Mouse (Mus musculus) Patski (cell line): ENCODE measurements around the gene Smarcd3. TPM values are rescaled to one million over a fixed set of nuclear protein-coding genes. Genes with fewer than 3 reads are reported as not detected.

Source experiments
- ATAC-seq: fragments of 100-300 bp; one replicate; pipeline ENCODE4 v1.8.0; 2021
- CTCF ChIA-PET: fragments of 350-600 bp; sonication (Branson Sonifier 250); formaldehyde crosslinking; loops from one replicate; lab custom pipeline; 2022; ENCODE audit warnings: inconsistent platforms; lab: Charles Lee
- POLR2A ChIA-PET: fragments of 350-600 bp; sonication (Branson Sonifier 250); formaldehyde crosslinking; loops from one replicate; lab custom pipeline; 2022; ENCODE audit warnings: antibody characterized with exemption, inconsistent platforms; lab: Charles Lee
- DNase-seq: peaks from one replicate; pipeline ENCODE4 v3.0.0-alpha.2; 2011; ENCODE audit warnings: low read depth, low spot score
- H3K27me3 ChIP-seq: fragments of 371-371 bp; one replicate; pipeline ENCODE4 v1.5.1; 2021
- CTCF ChIP-seq: fragments of 100-300 bp; IDR thresholded peaks from one replicate; pipeline ENCODE4 v1.5.1; 2021
- in situ Hi-C: fragments of 300-500 bp; cut with MboI; formaldehyde crosslinking; loops from 3 replicates; pipeline ENCODE4 v1.11.1; 2018; ENCODE audit warnings: low pct_unique_long_range_greater_than_20kb, mixed read lengths
- polyA plus RNA-seq: library from polyadenylated mRNA; unstranded; gene quantifications from one replicate; pipeline ENCODE4 v1.2.3, GENCODE M21; 2021

Gene Smarcd3
- polyA plus RNA-seq, 1 experiment from 2014 or later, result 64.3 TPM

GRCm38 (mm10) chr5:24542643-24543042 lies 81.6 kb downstream of the Smarcd3 start:
- in situ Hi-C loops, result no loop called here
- H3K27me3 ChIP-seq, result peaks cover 3% of the 10 kb centered on the region
- ChIA-PET POLR2A (no interaction called here), CTCF (interaction anchor here (1.9 kb wide), 1 partner anchor 18 kb away, joined by 4 read pairs; no protein-coding TSS in a partner anchor)
- no peak for ATAC-seq
- DNase-seq, result no peak
- TF ChIP-seq CTCF, result no peak

GRCm38 (mm10) chr5:24541144-24541569 lies 83.1 kb downstream of the Smarcd3 start:
- in situ Hi-C loops, result no loop called here
- ChIA-PET CTCF (interaction anchor here (1.0 to 2.1 kb wide), 3 partner anchors 11 to 31 kb away, joined by 4 to 10 read pairs (median 6); no protein-coding TSS in a partner anchor), POLR2A (interaction anchor here (1.3 kb wide), 1 partner anchor 36 kb away, joined by 3 read pairs; the partner anchor contains the start of gene Abcf2)
- H3K27me3 ChIP-seq, result peaks cover 3% of the 10 kb centered on the region
- ATAC-seq (no peak), DNase-seq (no peak)
- no peak for TF ChIP-seq CTCF

Other genes starting within 250 kb of the Smarcd3 start
- 0.51 TPM for gene Atg9b, start 232.3 kb downstream of the Smarcd3 start, polyA plus RNA-seq
- 67.6 TPM for gene Abcb8, start 230.7 kb downstream of the Smarcd3 start, polyA plus RNA-seq
- 2.6 TPM for gene Asic3, start 211.0 kb downstream of the Smarcd3 start, polyA plus RNA-seq
- gene Cdk5, start 200.9 kb downstream of the Smarcd3 start, polyA plus RNA-seq, result 182 TPM
- gene Slc4a2, start 200.6 kb downstream of the Smarcd3 start, polyA plus RNA-seq, result 221 TPM
- 190 TPM for gene Fastk, start 179.1 kb downstream of the Smarcd3 start, polyA plus RNA-seq
- 26.4 TPM for gene Tmub1, start 176.6 kb downstream of the Smarcd3 start, polyA plus RNA-seq
- gene Agap3, start 172.2 kb downstream of the Smarcd3 start, polyA plus RNA-seq, result 116 TPM
- not detected for gene Gbx1, start 97.2 kb downstream of the Smarcd3 start, polyA plus RNA-seq
- not detected for gene Asb10, start 83.4 kb downstream of the Smarcd3 start, polyA plus RNA-seq
- gene 4931409K22Rik, start 67.6 kb downstream of the Smarcd3 start, polyA plus RNA-seq, result not detected
- 110 TPM for gene Abcf2, start 46.9 kb downstream of the Smarcd3 start, polyA plus RNA-seq
- 52.0 TPM for gene Chpf2, start 37.7 kb downstream of the Smarcd3 start, polyA plus RNA-seq
- gene Nub1, start 61.1 kb upstream of the Smarcd3 start, polyA plus RNA-seq, result 85.2 TPM
- gene Wdr86, start 106.3 kb upstream of the Smarcd3 start, polyA plus RNA-seq, result not detected
- gene Crygn, start 133.6 kb upstream of the Smarcd3 start, polyA plus RNA-seq, result not detected
- 168 TPM for gene Rheb, start 218.2 kb upstream of the Smarcd3 start, polyA plus RNA-seq